Mouse (Mus musculus): ENCODE data around the gene AA467197. TPM values are rescaled to one million over a fixed set of nuclear protein-coding genes. Genes with fewer than 3 reads are reported as not detected.

The AA467197 gene
- total and polyA plus RNA-seq, 2 experiments: not detected

DNA sequence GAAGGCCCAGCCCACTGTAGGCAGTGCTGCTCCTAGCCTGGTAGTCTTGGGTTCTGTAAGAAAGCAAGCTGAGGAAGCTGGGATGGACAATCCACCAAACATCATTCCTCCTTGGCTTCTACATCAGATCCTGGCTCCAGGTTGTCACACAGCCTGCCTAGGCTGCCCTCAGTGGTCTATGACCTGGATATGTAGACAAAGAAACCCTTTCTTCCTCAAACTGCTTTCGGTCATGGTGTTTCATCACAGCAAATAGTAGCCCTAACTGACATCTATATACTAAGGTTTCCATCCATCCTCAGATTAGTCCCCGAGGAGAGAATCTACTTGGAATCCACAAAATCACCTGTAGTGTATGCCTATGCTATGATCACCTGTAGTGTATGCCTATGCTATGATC lies 38.3 kb downstream of the AA467197 start:
- TF ChIP-seq CTCF (IDR thresholded peaks at IDR 0.05; ENCODE audit: low read depth, low read length): no peak
- TF ChIP-seq POLR2A (IDR thresholded peaks at IDR 0.05; ENCODE audit: extremely low read depth, insufficient read depth, low read length): no peak
- Histone ChIP-seq H3K9ac (ENCODE audit: low read depth, low read length) (no peak overlapping the region), H3K4me3 (ENCODE audit: insufficient read depth, low read depth, low read length) (no peak overlapping the region), H3K36me3 (ENCODE audit: control insufficient read depth, insufficient read depth, low read length) (no peaks in the 10 kb centered on the region), H3K27me3 (ENCODE audit: control insufficient read depth, insufficient read depth, low read length) (no peaks in the 10 kb centered on the region), H3K4me1 (ENCODE audit: control insufficient read depth, insufficient read depth, low read length) (no peaks in the 10 kb centered on the region), H3K79me2 (ENCODE audit: control insufficient read depth, insufficient read depth, low read length) (no peaks in the 10 kb centered on the region), H3K27ac (replicated peaks; ENCODE audit: insufficient read depth, low read depth, low read length) (no peak overlapping the region)
- 84% methylated on average over 2 of the region's 2 CpGs for WGBS
- DNase-seq (ENCODE audit: extremely low read depth, low read depth, low spot score): no peak

DNA sequence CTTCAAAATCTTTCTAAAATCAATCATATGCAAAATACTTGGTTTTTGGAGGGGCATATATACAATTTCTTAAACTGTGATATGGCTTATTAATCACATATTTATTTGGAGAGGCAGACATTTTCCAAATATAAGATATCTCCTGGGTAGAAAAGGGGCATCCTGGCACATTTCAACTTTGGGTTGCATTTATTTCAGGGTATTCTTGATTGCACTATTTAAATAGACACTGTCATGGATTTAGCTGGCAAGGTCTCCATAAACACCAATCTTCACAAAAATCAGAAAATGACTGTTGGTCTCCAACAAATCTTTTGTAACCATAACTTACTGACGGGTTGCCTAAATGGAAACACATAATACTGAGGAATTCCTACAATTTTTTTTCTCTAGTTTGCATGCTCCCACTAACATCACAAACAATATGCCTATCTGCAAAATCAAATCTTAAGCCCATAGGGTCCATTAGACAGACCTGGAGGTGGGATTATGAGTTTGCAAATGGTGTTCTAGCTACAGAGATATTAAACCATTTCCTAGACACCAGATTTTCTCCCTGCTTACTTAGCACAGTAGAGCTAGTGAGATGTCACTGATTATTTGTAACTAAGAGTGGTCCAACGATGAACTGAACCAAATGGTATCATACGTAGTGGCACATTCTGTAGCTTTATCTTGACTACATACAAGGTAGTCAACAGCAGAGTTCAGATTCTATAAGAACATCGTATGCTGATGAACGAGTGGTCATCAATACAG lies 44.8 kb downstream of the AA467197 start:
- WGBS: 83% methylated on average over 5 of the region's 5 CpGs
- H3K36me3 ChIP-seq (ENCODE audit: control insufficient read depth, insufficient read depth, low read length): peaks cover 25% of the 10 kb centered on the region
- DNase-seq (ENCODE audit: extremely low read depth, low read depth, low spot score): no peak
- no peaks in the 10 kb centered on the region for H3K27me3 ChIP-seq (ENCODE audit: control insufficient read depth, insufficient read depth, low read length)
- no peaks in the 10 kb centered on the region for H3K4me1 ChIP-seq (ENCODE audit: control insufficient read depth, insufficient read depth, low read length)
- H3K9ac ChIP-seq (ENCODE audit: low read depth, low read length): no peak overlapping the region
- no peak overlapping the region for H3K4me3 ChIP-seq (ENCODE audit: insufficient read depth, low read depth, low read length)
- no peak overlapping the region for H3K27ac ChIP-seq (replicated peaks; ENCODE audit: insufficient read depth, low read depth, low read length)
- TF ChIP-seq CTCF (IDR thresholded peaks at IDR 0.05; ENCODE audit: low read depth, low read length): no peak
- no peak for TF ChIP-seq POLR2A (IDR thresholded peaks at IDR 0.05; ENCODE audit: extremely low read depth, insufficient read depth, low read length)
- H3K79me2 ChIP-seq (ENCODE audit: control insufficient read depth, insufficient read depth, low read length): no peaks in the 10 kb centered on the region

DNA sequence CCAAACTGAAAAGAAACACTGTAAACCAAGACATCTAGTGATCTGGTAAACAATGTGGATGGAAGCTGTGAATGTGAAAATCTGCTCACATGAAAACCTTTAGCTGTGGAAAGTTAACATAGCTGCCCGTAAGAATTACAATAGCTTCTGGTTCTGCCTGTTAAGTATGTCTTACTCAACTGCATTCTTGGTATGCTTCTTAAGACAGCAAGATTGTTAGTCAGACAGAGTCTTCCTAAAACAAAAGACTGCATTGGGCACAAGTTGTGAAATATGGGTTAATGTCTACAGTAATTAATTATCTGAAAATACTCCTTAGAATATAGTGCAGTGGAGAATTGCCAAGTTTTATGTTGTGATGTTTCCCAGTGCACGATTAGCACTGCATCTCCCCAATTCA lies 45.7 kb downstream of the AA467197 start:
- Histone ChIP-seq H3K79me2 (ENCODE audit: control insufficient read depth, insufficient read depth, low read length) (no peaks in the 10 kb centered on the region), H3K36me3 (ENCODE audit: control insufficient read depth, insufficient read depth, low read length) (peaks cover 25% of the 10 kb centered on the region), H3K9ac (ENCODE audit: low read depth, low read length) (no peak overlapping the region), H3K4me3 (ENCODE audit: insufficient read depth, low read depth, low read length) (no peak overlapping the region), H3K4me1 (ENCODE audit: control insufficient read depth, insufficient read depth, low read length) (no peaks in the 10 kb centered on the region), H3K27ac (replicated peaks; ENCODE audit: insufficient read depth, low read depth, low read length) (no peak overlapping the region), H3K27me3 (ENCODE audit: control insufficient read depth, insufficient read depth, low read length) (no peaks in the 10 kb centered on the region)
- no peak for DNase-seq (ENCODE audit: extremely low read depth, low read depth, low spot score)
- 90% methylated on average over 2 of the region's 2 CpGs for WGBS
- TF ChIP-seq POLR2A (IDR thresholded peaks at IDR 0.05; ENCODE audit: extremely low read depth, insufficient read depth, low read length): no peak
- TF ChIP-seq CTCF (IDR thresholded peaks at IDR 0.05; ENCODE audit: low read depth, low read length): no peak

DNA sequence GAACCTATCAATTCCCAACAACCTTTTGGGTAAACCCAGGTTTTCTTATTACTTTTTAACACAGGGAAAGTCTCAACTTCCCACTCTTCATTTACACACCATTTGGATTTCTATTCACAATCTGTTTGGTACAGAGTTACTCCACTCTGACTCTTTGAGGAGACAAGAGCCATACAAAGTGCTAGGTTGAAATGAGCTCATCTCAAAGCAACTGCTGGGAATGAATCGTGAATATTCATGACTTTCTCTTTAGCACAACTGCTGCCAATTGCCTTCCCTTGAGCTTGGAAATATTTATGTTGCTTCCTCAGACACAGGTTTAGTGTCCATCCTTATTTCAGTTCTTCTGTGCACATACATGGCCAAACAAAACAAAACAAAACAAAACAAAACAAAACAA lies 46.9 kb downstream of the AA467197 start:
- TF ChIP-seq CTCF (IDR thresholded peaks at IDR 0.05; ENCODE audit: low read depth, low read length) (no peak), POLR2A (IDR thresholded peaks at IDR 0.05; ENCODE audit: extremely low read depth, insufficient read depth, low read length) (no peak)
- no peaks in the 10 kb centered on the region for H3K79me2 ChIP-seq (ENCODE audit: control insufficient read depth, insufficient read depth, low read length)
- H3K27ac ChIP-seq (replicated peaks; ENCODE audit: insufficient read depth, low read depth, low read length): no peak overlapping the region
- H3K4me1 ChIP-seq (ENCODE audit: control insufficient read depth, insufficient read depth, low read length): no peaks in the 10 kb centered on the region
- H3K27me3 ChIP-seq (ENCODE audit: control insufficient read depth, insufficient read depth, low read length): no peaks in the 10 kb centered on the region
- whole genome bisulfite sequencing: 90% methylated on average over 1 of the region's 1 CpGs
- no peak overlapping the region for H3K4me3 ChIP-seq (ENCODE audit: insufficient read depth, low read depth, low read length)
- H3K9ac ChIP-seq (ENCODE audit: low read depth, low read length): no peak overlapping the region
- H3K36me3 ChIP-seq (ENCODE audit: control insufficient read depth, insufficient read depth, low read length): peaks cover 25% of the 10 kb centered on the region
- no peak for DNase-seq (ENCODE audit: extremely low read depth, low read depth, low spot score)

DNA sequence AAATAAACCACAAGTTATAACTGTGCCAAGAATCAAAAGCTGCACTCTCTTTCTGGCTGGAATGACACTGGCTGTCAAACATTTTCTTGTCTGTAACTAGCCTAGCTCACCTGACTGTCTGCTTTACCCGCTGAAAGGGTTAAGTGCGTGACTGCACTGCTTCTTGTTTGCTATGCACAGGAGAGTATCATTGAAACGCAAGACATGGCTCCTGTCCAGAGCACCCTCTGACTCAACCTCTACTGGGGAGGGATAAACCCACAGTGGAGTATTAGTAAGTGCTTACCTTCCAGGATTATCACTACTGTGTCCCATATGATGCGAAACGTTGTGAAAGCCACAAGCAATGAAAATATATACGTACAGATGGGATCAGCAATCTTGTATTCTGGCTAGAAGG lies 49.9 kb downstream of the AA467197 start:
- Histone ChIP-seq H3K9ac (ENCODE audit: low read depth, low read length) (no peak overlapping the region), H3K27ac (replicated peaks; ENCODE audit: insufficient read depth, low read depth, low read length) (no peak overlapping the region), H3K4me1 (ENCODE audit: control insufficient read depth, insufficient read depth, low read length) (no peaks in the 10 kb centered on the region), H3K36me3 (ENCODE audit: control insufficient read depth, insufficient read depth, low read length) (peaks cover 25% of the 10 kb centered on the region), H3K4me3 (ENCODE audit: insufficient read depth, low read depth, low read length) (no peak overlapping the region), H3K27me3 (ENCODE audit: control insufficient read depth, insufficient read depth, low read length) (no peaks in the 10 kb centered on the region), H3K79me2 (ENCODE audit: control insufficient read depth, insufficient read depth, low read length) (no peaks in the 10 kb centered on the region)
- TF ChIP-seq CTCF (IDR thresholded peaks at IDR 0.05; ENCODE audit: low read depth, low read length): no peak
- TF ChIP-seq POLR2A (IDR thresholded peaks at IDR 0.05; ENCODE audit: extremely low read depth, insufficient read depth, low read length): no peak
- no peak for DNase-seq (ENCODE audit: extremely low read depth, low read depth, low spot score)
- 75% methylated on average over 6 of the region's 6 CpGs for WGBS

Other genes with a start within 250 kb of the AA467197 start
- gene Slc28a2, start 210.5 kb upstream of the AA467197 start, total RNA-seq (2014; rRNA removed): 1.2 and 1.7 TPM in 2 replicates
- gene Slc28a2, start 210.5 kb upstream of the AA467197 start, polyA plus RNA-seq (2012; rRNA removed): 0.22 and 0.38 TPM in 2 replicates
- not detected in 2 replicates for gene Gm14085, start 152.0 kb upstream of the AA467197 start, total RNA-seq (2014; rRNA removed)
- not detected in 2 replicates for gene Gm14085, start 152.0 kb upstream of the AA467197 start, polyA plus RNA-seq (2012; rRNA removed)
- gene Gatm, start 25.7 kb upstream of the AA467197 start, total RNA-seq (2014; rRNA removed): 11.9 and 13.6 TPM in 2 replicates
- gene Gatm, start 25.7 kb upstream of the AA467197 start, polyA plus RNA-seq (2012; rRNA removed): 3.2 and 9.9 TPM in 2 replicates
- gene Slc30a4, start 65.7 kb downstream of the AA467197 start, total RNA-seq (2014; rRNA removed): 8.5 and 8.8 TPM in 2 replicates
- gene Slc30a4, start 65.7 kb downstream of the AA467197 start, polyA plus RNA-seq (2012; rRNA removed): 2.3 and 2.4 TPM in 2 replicates
- 7.7 and 8.5 TPM in 2 replicates for gene Bloc1s6, start 101.5 kb downstream of the AA467197 start, total RNA-seq (2014; rRNA removed)
- gene Bloc1s6, start 101.5 kb downstream of the AA467197 start, polyA plus RNA-seq (2012; rRNA removed): 11.1 and 17.2 TPM in 2 replicates
- gene Sqor, start 128.3 kb downstream of the AA467197 start, total RNA-seq (2014; rRNA removed): 332 and 378 TPM in 2 replicates
- gene Sqor, start 128.3 kb downstream of the AA467197 start, polyA plus RNA-seq (2012; rRNA removed): 162 and 165 TPM in 2 replicates